Mouse (Mus musculus) stomach, embryonic 16.5 days (tissue): ENCODE measurements around the gene Parvb. TPM values are rescaled to one million over a fixed set of nuclear protein-coding genes. Genes with fewer than 3 reads are reported as not detected.

Experiments used
- ATAC-seq: fragments of 200-750 bp; cut with Nextera tagmentation; 2 replicates; pipeline ENCODE4 v1.8.0; 2017; ENCODE audit warnings: moderate number of reproducible peaks, moderate TSS enrichment; ENCODE audit not compliant: insufficient read depth, low FRiP score
- H3K27ac ChIP-seq: fragments of 300-500 bp; sonication (generic); 2 replicates; pipeline ENCODE4 v1.5.1; 2014; ENCODE audit warnings: low read length
- H3K27me3 ChIP-seq: fragments of 300-500 bp; sonication (generic); 2 replicates; pipeline ENCODE4 v1.6.1; 2014; ENCODE audit warnings: low read length, control low read depth, mixed read lengths; ENCODE audit not compliant: control insufficient read depth, insufficient read depth
- H3K36me3 ChIP-seq: fragments of 300-500 bp; sonication (generic); 2 replicates; pipeline ENCODE4 v1.6.1; 2014; ENCODE audit warnings: low read length; ENCODE audit not compliant: control insufficient read depth, insufficient read depth
- H3K4me1 ChIP-seq: fragments of 300-500 bp; sonication (generic); 2 replicates; pipeline ENCODE4 v1.6.1; 2014; ENCODE audit warnings: low read length, control low read depth, mixed read lengths; ENCODE audit not compliant: control insufficient read depth, insufficient read depth
- H3K4me2 ChIP-seq: fragments of 300-500 bp; sonication (generic); 2 replicates; pipeline ENCODE4 v1.6.1; 2014; ENCODE audit warnings: low read depth, low read length, mixed read lengths
- H3K4me3 ChIP-seq: fragments of 300-500 bp; sonication (generic); replicated peaks from 2 replicates; pipeline ENCODE4 v1.5.1; 2014; ENCODE audit warnings: mild to moderate bottlenecking, low read length
- H3K9ac ChIP-seq: fragments of 300-500 bp; sonication (generic); 2 replicates; pipeline ENCODE4 v1.6.1; 2014; ENCODE audit warnings: low read length
- H3K9me3 ChIP-seq: fragments of 300-500 bp; sonication (generic); replicated peaks from 2 replicates; pipeline ENCODE4 v1.6.1; 2016; ENCODE audit warnings: low read length, control low read depth; ENCODE audit not compliant: control insufficient read depth
- WGBS: fragments of 180-500 bp; shearing (Covaris S2); extraction: QIAGEN DNeasy Blood & Tissue Kit; methylation state at CpG from one replicate; pipeline ENCODE4 v1.1.7; 2014; 5-methylcytosine and 5-hydroxymethylcytosine counted together
- polyA plus RNA-seq: library from polyadenylated mRNA; unstranded; fragments of >200 nt; fragmentation: Nextera tagmentation; extraction: Ambion mirVana; gene quantifications from 2 replicates; pipeline ENCODE4 v1.2.1, GENCODE M21; 2015

Parvb gene
- polyA plus RNA-seq, 1 experiment from 2014 or later, result 3.2 TPM

GRCm38 (mm10) chr15:84214476-84214875 lies 17.4 kb upstream of the Parvb start:
- H3K27me3 ChIP-seq, result no peaks in the 10 kb centered on the region
- peaks cover 15% of the 10 kb centered on the region; the same call in 1 of the 2 replicates for H3K36me3 ChIP-seq
- H3K4me1 ChIP-seq, result peaks cover 14% of the 10 kb centered on the region
- no peak overlapping the region for H3K4me3 ChIP-seq
- H3K4me2 ChIP-seq, result no peak overlapping the region
- no peak overlapping the region for H3K9ac ChIP-seq
- H3K9me3 ChIP-seq, result no peaks in the 10 kb centered on the region
- no peak for ATAC-seq
- WGBS, result 90% methylated on average over 7 of the region's 7 CpGs
- H3K27ac ChIP-seq, result no peak overlapping the region

DNA sequence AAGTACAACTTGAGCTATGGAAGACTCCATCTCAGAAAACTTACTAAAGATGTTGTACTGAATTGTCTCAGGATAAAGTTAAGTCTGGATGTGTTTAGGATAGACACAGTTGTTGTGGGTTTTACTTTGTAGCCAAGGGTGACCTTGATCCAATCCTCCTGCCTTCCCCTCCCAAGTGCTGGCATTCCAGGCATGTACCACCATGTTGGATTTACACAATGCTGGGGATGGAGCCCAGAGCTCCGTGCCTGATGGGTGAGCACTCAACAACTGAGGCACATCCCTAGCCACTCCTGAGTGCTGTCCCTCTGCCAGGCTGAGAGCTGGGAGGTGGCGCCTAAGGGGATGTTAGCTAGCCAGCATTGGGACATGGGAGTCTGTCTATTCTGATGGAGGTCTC lies 16.6 kb upstream of the Parvb start:
- Histone ChIP-seq H3K4me3 (no peak overlapping the region), H3K27ac (no peak overlapping the region), H3K36me3 (peaks cover 11% of the 10 kb centered on the region; the same call in 1 of the 2 replicates), H3K9me3 (no peaks in the 10 kb centered on the region), H3K9ac (no peak overlapping the region), H3K27me3 (no peaks in the 10 kb centered on the region), H3K4me2 (no peak overlapping the region), H3K4me1 (peaks cover 14% of the 10 kb centered on the region)
- 77% methylated on average over 2 of the region's 2 CpGs for WGBS
- ATAC-seq, result no peak

- H3K4me3 ChIP-seq, result no peak overlapping the region
- peaks cover 14% of the 10 kb centered on the region for H3K4me1 ChIP-seq
- no peaks in the 10 kb centered on the region for H3K9me3 ChIP-seq
- H3K9ac ChIP-seq, result no peak overlapping the region
- no peak overlapping the region for H3K4me2 ChIP-seq
- no peak overlapping the region for H3K27ac ChIP-seq
- no peaks in the 10 kb centered on the region for H3K27me3 ChIP-seq
- no peak for ATAC-seq
- peaks cover 4% of the 10 kb centered on the region; the same call in 1 of the 2 replicates for H3K36me3 ChIP-seq
Measured at GRCm38 (mm10) chr15:84216026-84216425, 15.8 kb upstream of the Parvb start.

- H3K4me1 ChIP-seq, result peaks cover 14% of the 10 kb centered on the region
- ATAC-seq, result no peak
- H3K4me2 ChIP-seq, result no peak overlapping the region
- H3K27ac ChIP-seq, result no peak overlapping the region
- H3K9ac ChIP-seq, result no peak overlapping the region
- no peaks in the 10 kb centered on the region for H3K9me3 ChIP-seq
- no peaks in the 10 kb centered on the region for H3K27me3 ChIP-seq
- H3K4me3 ChIP-seq, result no peak overlapping the region
- 25% methylated on average over 7 of the region's 7 CpGs for WGBS
- H3K36me3 ChIP-seq, result no peaks in the 10 kb centered on the region
Measured at GRCm38 (mm10) chr15:84216461-84217084, 15.3 kb upstream of the Parvb start.

DNA sequence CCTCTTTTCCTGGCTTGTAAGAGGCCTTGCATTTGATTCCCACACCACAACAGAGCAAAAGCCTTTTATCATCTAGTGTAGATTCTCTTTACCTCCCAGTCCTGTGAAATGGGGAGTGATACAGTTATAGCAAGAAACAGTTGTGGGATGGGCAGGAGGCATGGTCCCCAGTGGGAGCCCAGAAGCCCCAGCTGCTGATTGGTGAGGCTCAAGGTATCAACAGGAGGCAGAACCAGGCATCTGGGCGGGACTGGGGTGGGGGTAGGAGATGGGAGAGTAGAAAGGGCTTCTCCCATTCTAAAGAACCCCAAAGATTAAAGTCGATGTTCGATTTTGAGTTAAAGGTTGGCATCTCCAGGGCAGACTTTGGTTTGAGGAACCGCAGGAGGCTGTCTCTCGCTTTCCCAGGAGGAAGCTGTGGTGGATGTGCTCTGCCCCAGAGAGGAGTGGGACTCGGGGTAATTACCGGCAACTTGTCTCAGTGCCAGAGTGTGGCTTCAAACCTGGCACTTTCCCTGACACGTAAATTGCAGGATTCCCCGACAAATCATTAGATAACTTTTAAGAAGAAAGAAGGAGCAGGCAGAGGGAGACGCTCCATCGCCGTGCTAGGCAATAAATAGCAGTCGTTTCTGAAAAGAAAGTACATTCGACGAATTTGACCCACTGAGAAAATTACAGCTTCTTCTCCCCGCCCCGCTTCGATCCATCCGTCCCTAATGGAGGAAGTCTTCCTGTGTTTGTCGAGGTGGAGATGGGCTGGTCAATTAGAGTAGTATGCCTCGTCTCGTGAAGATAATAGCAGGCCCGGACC lies 13.7 kb upstream of the Parvb start:
- H3K27ac ChIP-seq, result 0 out of 2 replicates have a peak overlapping the region, but pooled peaks have one; percentile 44
- no peaks in the 10 kb centered on the region for H3K27me3 ChIP-seq
- H3K4me2 ChIP-seq, result peak overlapping the region; percentile 26
- H3K36me3 ChIP-seq, result no peaks in the 10 kb centered on the region
- no peaks in the 10 kb centered on the region for H3K9me3 ChIP-seq
- ATAC-seq, result no peak
- H3K9ac ChIP-seq, result no peak overlapping the region
- H3K4me1 ChIP-seq, result peaks cover 11% of the 10 kb centered on the region
- WGBS, result 24% methylated on average over 23 of the region's 23 CpGs
- no peak overlapping the region for H3K4me3 ChIP-seq

DNA sequence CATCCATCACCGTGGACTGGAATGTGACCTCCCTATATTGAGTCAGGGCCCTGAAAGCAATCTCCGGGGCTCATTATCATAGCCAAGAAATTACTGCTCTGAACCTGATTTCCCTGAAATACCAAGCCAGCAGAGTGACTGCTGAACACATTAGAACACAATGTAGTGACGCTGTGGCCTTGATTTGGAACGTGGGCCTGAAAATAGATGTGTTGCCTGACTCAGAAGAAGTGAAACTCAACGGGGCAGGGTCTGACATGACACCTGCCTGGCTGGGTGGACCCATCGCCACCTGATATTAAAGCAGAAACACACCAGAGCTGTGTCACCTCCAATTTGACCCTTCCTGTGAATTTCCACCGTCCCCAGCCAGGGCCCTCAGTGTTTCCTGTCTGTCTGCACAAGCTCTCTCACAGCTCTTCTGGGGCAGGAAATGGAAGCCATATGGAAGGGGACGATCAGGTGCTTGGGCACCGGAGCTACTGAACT lies 13.0 kb upstream of the Parvb start:
- Histone ChIP-seq H3K4me1 (peaks cover 11% of the 10 kb centered on the region), H3K9ac (no peak overlapping the region), H3K9me3 (no peaks in the 10 kb centered on the region), H3K4me3 (no peak overlapping the region), H3K27ac (peak overlapping the region; percentile 44; the same call in 1 of the 2 replicates), H3K36me3 (no peaks in the 10 kb centered on the region), H3K4me2 (peak overlapping the region; percentile 26; the same call in 1 of the 2 replicates), H3K27me3 (no peaks in the 10 kb centered on the region)
- 15% methylated on average over 9 of the region's 9 CpGs for WGBS
- peak; percentile 34; the same call in 1 of the 2 replicates for ATAC-seq

- Histone ChIP-seq H3K4me2 (no peak overlapping the region), H3K27me3 (no peaks in the 10 kb centered on the region), H3K9ac (no peak overlapping the region), H3K9me3 (no peaks in the 10 kb centered on the region), H3K4me3 (no peak overlapping the region), H3K4me1 (peaks cover 7% of the 10 kb centered on the region), H3K27ac (no peak overlapping the region), H3K36me3 (no peaks in the 10 kb centered on the region)
- no peak for ATAC-seq
- WGBS, result 68% methylated on average over 5 of the region's 5 CpGs
Measured at GRCm38 (mm10) chr15:84221539-84221938, 10.3 kb upstream of the Parvb start.

DNA sequence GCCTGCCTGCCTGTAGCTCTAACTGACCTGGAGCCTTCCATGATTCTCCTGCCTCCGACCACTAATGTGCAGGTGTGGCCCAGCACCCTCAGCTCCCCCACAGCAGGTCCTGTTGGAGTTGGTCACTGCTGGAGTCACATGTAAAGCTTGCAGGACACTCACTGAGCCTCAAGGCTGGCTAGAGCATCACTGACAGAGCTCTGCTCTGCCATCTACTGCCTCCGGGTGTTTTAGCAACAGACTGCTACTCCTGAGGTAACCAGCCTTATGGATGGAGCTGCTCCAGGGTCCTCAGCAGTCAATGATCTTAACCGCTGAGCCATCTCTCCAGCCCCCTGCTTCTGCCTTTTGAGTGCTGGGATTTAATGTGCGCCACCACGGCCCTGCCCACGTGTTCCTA lies 8.4 kb upstream of the Parvb start:
- no peak overlapping the region for H3K4me2 ChIP-seq
- no peak overlapping the region for H3K4me3 ChIP-seq
- no peaks in the 10 kb centered on the region for H3K36me3 ChIP-seq
- no peak overlapping the region for H3K27ac ChIP-seq
- WGBS, result 26% methylated on average over 6 of the region's 6 CpGs
- peaks cover 2% of the 10 kb centered on the region; the same call in 1 of the 2 replicates for H3K4me1 ChIP-seq
- no peaks in the 10 kb centered on the region for H3K27me3 ChIP-seq
- H3K9ac ChIP-seq, result no peak overlapping the region
- no peak; the same call in 1 of the 2 replicates for ATAC-seq
- no peaks in the 10 kb centered on the region for H3K9me3 ChIP-seq

GRCm38 (mm10) chr15:84224779-84225178 lies 7.1 kb upstream of the Parvb start:
- Histone ChIP-seq H3K4me2 (no peak overlapping the region), H3K27me3 (no peaks in the 10 kb centered on the region), H3K4me1 (no peaks in the 10 kb centered on the region), H3K27ac (no peak overlapping the region), H3K9me3 (no peaks in the 10 kb centered on the region), H3K4me3 (no peak overlapping the region), H3K9ac (no peak overlapping the region), H3K36me3 (no peaks in the 10 kb centered on the region)
- WGBS, result 35% methylated on average over 10 of the region's 10 CpGs
- ATAC-seq, result no peak
